Mouse (Mus musculus) kidney, adult 9 months (tissue): ENCODE measurements around the gene Mrpl30.

Experiments used
- DNase-seq: peaks from one replicate; pipeline ENCODE4 v3.0.0; 2022

Mrpl30 gene

DNA sequence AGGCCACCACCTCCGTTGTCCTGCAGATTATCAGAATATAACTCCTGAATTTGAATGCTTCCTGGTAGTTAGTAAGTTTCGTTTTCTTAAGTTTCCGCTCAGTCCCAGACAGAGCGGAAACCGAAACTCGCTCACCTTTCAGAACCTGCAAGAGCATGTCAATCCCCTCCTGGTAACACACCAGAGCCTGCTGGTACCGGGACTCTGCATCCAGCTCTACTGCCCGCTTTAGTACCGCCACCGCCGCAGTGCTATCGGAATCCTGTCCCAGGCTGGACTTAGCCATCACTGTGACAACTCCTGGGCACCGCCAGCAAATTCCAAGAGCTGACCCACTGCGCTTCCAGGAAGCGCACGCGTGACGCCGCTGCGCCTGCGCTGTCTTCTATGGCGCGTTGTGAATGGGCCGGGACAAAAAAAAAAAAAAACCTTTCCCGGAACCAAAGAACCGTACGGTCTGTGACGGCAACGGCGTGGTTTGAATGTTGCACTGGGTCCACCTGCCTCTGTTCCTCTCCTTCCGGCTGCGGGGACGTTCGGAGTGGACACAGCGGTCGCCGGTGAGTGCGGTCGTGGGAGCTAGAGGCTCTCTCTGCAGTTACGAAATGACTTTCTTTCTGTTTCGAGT, at the start of gene Mrpl30, which contains the start of gene Mitd1:
TSS of gene Mrpl30 (plus strand) at position 453 of the 628 bp plus-strand sequence.
TSS of gene Mitd1 (minus strand) at position 387 of the 628 bp plus-strand sequence.
- DNase-seq: peak; percentile 93

DNA sequence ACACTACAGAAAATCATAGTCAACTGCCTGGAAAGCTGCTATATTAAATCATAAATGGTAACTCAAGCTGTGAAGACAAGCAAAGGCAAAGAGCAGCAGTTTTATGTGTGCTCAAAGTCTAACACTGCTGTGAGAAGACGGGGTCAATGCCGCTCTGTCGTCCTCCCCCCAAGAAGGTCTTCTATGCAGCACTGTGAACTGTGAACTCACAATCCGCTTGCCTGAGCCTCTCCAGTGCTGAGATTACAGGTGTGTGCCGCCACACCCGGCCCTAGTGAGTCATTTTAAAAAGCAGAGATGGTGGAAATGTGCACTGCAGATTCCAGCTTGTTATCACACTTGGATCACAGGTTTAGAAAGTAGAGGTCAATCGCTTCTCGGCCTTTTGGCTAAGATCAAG, 43.4 kb upstream of the Mrpl30 start:
- peak; percentile 24 for DNase-seq

DNA sequence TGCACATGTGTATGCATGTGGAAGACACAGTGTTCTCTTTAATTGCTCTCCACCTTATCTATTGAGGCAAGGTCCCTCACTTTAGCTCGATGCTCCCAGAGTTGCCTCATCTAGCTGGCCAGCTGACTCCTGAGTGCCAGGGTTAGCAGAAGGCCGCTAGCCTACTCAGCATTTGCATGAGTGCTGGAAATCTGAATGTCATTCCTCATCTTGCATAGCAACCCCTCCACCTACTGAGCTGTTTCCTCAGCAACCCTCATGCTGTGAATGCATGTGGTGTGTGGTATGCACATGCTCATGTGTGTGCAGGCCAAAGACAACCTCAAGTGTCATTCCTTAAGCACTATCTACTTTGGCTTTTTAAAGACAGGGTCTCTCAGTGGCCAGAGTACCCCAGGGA, 39.6 kb upstream of the Mrpl30 start:
- no peak for DNase-seq

DNA sequence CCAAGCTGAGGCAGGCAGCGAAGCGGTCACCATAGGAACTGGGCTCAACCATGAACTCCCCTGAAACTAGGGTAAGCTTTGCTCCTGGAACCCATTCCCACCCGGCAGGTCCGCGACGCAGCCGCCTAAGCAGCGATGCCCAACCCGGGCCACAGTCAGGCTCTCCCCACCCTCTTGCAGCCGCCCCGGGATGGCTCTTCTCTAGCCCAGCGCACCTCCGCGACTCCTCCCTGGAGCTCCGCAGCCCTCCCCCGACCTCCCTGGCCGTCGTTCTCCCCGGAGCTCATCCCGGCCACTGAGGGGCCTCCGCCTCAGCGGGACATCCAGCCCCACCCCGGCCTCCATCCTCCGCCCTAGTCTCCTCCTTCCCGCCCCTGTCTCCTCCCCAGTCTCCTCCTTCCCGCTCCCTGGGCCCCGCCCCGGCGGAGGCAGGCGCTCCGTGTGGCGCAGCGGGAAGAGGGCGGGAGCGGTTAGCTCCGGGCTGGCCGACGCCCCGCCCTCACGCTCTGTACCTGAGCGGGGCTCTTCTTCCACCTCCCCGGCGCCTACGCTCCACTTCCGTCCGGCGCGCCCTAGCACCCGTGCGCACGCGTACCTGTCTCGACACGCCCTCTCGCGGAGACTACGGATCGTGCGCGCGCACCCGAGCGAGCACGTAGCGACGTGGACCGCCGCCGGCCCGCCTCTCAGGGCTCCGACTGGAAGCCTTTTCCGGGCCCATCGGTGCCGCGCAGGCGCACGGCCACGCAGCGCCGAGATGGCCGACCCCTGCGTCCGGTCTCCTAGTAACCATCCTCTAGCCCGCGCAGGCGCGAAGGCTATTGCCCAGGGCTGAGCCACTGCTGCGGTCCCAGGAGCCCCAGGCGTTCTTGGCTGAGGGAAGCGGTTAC, 25.5 kb upstream of the Mrpl30 start:
- DNase-seq: peak; percentile 100

DNA sequence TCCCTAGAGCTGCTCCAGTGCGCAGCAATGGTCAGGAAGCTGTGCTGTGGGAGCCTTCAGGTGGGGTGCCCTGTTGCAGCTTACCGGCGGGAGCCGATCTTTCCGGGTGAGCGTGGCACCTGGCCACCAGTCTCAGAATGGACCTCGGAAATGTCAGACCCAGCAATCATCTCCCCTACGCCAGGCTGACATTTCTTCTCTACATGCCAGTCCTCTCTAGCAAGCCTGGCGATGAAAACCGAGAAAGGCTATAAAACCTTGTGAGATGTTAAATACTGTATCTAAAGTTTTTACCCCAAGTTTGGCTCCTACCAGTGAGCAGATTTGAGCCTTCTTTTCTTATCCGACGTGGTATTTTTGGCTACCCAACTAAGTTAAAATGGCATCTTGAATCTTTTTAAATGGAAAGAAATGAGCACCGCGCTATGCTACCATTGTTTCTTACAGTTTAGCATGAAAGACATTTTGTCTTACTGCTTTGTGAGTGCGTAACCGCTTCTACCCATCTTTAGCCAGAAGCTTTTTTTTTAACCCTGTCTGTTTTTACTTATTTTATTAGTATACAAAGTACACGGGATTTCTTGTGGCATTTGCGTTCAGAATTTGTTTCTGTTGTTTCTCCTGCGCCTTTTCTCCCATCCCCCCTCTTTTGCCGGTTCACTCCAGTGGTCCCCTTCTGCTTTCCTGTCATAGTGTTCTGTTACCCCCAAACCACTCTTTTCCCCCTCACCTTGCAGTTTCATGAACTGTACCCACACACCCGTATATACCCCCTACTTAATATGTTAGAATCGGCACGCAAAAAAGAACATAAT, 24.7 kb upstream of the Mrpl30 start:
- no peak for DNase-seq

DNA sequence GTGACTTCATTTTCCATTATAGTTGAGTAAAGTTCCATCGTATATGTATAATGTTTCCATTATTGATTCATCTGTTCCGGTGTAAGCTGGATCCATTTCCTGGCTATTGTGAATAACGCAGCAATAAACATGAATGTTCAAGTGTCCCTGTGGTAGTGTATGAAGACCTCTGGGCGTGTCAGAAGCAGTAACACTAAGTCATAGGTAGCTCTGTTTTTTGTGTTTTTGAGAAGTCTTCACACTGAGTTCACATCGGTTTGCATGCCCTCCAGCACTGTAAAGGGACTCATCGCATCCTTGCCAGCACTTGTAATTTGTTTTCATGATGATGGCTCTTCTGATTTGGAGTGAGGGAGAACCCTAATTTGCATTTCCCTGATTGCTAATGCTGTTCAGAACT, 24.0 kb upstream of the Mrpl30 start, which contains the start of gene Tsga10:
TSS of gene Tsga10 (minus strand) at position 144 of the 400 bp plus-strand sequence.
- no peak for DNase-seq

DNA sequence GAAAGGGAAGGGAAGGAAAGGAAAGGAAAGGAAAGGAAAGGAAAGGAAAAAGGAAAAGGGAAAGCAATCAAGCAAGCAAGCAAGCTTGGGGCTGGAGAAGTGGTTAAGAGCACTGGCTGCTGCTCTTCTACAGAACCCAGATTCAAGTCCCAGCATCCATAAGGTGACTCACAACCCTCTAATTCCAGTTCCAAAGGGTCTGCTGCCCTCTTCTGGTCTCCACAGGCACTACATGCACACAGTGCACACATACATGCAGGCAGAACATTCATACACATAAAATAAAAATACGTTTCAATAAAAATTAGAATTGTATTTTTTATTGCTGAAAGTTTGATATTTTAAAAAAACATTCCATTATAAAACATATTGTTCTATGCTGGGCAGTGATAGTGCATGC, 23.2 kb upstream of the Mrpl30 start:
- peak; percentile 70 for DNase-seq

DNA sequence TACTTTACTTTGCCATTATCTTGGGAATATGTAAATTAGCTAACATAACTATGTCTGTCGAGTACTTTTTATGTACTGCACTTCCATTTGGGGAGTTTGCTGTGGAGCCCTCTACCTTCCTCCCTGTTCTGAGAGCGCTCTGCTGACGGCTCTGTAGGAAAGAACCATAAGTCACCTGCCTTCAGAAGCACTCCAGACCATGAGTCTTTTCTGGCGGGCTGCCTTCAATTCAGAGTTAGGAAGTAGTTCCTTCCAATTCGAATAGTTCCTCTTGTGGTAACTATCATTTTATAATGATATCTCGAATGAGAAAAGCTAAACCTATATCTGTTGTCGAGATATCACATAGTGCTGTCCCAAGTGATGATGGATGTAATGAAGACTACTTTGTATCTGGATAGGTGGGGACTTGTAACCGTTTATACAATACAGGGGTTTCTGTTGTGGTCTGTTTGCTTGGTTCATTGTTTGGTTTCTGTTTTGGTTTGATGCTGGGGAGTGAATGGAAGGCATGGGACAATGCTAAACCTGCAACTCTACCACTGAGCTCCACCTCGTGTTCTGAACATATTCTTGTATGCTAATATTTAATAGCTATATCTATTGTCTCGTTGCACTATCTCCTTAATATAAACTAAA, 22.5 kb upstream of the Mrpl30 start:
- no peak for DNase-seq

DNA sequence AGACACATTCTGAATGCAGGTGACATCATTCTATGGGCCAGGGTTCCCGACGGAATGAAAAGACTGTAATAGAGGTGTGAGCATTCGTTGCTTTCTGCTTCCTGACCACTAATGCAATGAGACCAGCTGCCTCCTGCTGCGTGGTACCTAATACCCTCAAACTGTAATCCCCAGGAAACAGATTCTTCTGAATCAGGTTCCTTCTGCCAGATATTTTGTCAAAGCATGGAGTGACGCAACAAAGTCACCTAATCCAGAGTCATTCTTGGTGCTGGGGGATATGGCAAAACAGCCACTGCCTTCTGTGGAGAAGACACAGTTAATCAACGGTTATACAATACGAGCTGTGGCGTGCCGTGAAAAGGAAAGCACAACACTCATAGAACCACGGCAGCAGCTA, 21.6 kb upstream of the Mrpl30 start:
- no peak for DNase-seq

DNA sequence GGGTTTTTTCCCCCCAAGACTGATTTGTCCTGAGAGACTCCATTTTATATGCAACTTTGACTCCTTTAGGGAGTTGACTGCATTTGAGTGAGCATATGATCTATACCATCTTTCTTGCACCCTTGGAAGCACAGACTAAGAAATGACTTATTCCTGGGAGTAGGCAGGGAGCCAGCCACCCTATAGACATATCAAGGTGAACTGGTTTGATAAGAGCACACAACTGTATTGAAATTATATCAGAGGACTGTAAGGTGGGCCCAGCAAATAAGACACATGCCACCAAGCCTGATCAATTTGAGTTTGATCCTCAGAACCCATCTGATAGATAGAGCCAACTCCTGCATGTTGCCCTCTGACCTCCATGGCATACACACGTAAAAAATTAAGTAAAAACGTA, 20.9 kb upstream of the Mrpl30 start:
- no peak for DNase-seq

DNA sequence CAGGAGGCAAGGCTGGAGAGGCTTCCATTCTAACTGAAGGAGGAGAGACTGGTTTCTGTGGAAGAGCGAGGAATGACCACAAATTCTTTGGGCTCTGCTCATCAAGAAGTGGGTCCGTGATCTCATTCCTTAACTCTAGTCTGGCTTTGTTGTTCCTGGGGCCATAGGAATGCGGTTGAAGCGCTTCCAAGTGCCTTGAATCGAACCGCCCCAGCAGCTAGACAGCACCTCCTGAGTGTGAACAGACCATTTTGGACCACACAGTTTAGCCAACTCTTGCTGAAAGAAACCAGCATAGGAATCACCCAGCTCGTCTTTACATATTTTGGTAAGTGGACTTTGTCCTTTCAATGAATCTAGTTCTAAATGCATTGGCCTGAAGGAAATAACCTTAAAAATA, 18.6 kb upstream of the Mrpl30 start, which contains the start of gene Lipt1:
TSS of gene Lipt1 (plus strand) at position 35 of the 400 bp plus-strand sequence.
- no peak for DNase-seq

DNA sequence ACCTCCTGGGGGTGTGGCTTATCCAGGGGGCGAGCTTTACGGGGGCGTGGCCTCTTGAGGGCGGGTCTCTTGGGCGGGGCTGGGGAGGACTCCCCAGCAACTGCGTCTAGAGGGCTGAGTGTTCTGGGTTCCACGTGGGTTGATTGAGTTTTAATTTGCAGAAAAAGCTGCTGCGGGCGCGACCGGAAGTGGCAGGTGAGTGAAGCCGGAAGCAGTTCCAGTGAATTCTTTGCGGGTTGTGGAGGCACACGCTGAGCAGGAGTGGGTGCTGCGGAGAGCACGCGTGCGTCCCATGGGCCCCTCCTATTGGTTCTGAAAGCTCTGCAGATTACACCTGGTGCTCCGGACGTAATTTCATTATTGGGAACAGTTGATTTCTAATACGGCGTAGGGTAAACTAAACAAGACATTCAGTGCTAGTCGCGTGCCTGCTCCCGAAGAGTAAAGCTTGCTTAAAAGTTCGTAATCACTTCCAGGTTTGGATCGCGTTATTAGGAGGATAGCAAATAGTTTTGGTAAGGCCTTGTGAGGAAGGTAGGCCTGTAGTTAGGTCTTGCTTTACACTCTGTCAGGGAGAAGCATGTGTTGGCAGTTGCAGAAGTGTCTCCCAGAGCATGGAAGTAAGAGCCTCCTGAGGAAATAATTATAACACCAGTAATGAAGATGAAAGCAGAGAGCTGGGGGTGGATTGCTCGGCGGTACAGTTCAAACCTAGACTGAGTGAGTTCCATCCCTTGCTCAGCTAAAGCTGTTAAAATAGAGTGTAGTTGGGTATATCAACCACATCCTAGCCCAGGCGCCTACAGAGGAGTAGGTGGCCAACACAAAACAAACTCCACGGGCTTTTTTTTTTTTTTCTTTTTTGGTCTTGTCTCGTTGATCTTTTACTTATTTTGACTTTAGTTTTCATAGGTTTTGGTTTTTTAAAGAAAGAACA, 17.9 kb upstream of the Mrpl30 start:
- DNase-seq: peak; percentile 91

DNA sequence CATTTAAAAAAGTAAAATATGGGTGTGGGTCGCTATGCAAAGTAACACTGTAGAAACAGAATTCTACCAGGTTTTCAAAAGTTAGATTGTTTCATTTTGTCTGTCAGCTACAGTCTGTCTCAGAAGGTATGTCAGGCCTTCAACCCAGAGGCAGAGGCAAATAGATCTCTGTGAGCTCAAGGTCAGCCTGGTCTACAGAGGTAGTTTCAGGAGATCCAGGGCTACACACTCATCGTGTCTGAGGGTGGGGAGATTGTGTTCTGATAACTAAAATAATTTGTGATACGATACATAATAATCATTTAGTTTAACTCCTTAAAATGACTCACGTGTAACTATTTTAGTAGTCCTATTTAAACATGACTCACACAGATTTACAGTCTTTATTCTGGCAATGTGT, 17.1 kb upstream of the Mrpl30 start:
- no peak for DNase-seq

DNA sequence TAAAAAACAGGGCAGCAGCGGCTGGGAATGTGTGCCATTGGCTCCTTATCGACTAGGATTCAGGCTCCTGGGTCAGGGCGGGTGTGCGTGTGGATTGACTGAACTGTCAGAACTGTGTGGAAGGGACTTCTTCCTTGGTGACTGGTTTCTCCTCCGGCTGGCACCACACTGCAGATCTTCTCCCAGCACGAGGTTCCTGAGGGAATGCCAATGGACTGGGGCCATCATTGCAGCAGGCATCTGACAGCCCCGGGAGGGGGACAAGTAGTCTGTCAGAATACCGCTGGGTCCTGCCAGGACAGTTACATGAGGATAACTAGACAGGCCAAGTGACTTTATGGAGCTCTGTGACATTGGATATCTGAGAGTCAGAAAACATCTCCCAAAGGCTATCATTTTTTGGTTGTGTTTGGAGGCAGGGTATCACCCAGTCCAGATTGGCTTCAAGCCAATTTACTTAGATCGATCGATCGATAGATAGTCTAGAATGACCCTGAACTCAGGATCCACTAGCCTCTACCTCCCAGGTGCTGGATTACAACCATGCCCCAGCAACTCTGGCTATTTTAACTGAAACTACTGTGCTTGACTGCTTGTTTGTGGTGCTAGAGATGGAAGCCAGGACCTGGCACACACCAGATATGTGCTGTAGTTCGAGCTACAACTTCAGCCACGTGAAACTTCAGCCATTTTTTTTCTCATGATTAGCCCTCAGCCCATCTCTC, 12.4 kb upstream of the Mrpl30 start:
- DNase-seq: no peak

DNA sequence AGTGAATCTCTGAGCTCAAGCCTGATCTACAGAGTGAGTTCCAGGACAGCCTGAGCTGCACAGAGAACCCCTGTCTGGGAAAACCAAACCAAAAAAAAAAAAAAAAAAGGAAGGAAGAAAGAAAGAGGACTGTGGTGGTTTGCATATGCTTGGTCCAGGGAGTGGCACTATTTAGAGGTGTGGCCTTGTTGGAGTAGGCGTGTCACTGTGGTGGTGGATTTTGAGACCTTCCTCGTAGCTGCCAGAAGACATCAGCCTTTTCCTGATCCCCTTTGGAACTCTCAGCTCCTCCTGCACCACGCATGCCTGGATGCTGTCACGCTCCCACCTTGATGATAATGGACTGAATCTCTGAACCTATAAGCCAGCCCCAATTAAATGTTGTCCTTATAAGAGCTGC, 6.9 kb upstream of the Mrpl30 start:
- DNase-seq: no peak

DNA sequence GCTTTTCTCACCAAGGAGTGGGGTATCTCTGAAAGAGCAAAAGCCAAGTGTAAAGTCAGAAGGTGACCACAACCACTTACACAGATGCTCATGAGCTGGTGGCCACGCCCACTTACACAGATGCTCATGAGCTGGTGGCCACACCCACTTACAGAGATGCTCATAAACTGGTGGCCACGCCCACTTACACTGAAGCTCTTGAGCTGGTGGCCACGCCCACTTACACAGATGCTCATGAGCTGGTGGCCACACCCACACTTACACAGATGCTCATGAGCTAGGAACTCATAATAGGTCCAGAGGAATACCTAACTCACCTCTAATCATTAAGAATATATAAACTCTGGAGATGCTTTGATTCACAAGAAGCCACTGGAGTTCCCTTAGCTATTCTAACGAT, 5.8 kb upstream of the Mrpl30 start:
- DNase-seq: no peak

DNA sequence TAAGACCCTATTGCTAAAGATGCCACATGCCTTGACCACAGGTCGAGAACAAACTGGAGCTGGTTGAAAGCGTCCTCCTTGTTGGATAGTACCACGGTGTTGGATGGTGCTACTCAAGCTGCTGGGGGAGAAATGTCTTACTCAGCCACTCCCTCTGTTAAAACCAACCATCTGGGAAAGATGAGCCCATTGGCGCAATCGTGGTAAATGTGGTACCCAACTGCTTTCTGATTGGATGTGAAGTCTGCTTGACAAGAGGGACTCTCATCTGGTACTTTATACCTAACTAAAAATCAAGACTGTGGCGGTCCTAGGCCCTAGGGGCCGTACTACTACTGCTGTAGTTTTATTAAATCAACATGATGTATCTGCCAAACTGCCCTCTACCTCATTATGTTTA, 1.1 kb upstream of the Mrpl30 start:
- no peak for DNase-seq

DNA sequence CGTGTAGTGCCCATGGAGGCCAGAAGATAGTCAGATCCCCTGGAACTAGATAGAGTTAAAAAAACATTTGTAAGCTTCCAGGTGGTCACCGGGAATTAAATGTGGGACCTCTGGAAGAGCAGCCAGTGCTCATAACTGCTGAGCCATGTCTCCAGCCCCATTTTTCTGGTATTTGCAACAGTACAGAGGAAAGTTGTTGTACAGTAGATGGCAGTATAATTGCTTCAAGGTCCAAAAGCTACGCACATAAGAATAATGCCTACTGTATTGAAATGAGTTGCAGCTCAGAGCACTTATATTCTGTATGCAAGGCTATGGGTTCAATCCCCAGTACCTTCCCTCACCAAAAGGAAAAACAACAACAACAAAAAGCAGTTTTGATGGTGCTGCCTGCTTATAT, 1.1 kb downstream of the Mrpl30 start:
- peak; percentile 36 for DNase-seq

DNA sequence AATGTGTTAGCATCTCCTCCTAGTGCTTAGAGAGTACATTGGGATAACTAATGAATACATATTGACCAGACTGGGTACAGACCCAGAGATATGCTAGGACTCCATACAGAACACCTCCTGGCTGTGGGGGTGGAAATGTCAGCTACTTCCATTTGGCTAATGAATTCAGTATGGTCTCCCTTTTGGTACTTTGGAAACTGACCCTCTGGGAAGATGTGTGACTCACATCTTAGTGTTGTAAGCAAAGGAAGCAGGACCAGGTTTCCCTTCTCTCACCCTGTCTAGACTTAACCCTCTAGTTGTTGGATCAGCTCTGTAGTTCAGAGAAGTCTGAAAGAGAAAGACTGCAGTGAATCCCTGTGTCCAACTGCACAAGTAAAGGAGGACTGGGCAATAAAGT, 4.3 kb downstream of the Mrpl30 start:
- no peak for DNase-seq

DNA sequence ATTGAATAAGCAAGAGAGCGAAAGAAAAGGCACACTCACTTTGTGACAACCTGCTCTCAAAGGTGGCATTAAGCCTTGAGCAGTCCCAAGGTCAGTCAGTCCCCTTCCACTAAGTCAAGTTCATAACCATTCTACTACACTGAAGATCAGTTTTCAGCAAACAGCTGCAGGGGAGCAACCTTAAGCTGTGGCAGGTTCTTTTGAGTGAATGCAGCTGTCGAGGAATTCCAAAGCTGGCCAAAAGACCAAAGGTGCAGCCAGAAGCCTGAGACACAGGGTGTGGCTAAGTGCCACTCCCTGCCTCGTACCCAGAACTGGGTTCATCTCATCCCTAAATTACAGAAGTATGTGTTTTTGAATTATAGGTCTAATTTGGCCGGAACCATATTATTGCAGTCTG, 9.5 kb downstream of the Mrpl30 start:
- no peak for DNase-seq

DNA sequence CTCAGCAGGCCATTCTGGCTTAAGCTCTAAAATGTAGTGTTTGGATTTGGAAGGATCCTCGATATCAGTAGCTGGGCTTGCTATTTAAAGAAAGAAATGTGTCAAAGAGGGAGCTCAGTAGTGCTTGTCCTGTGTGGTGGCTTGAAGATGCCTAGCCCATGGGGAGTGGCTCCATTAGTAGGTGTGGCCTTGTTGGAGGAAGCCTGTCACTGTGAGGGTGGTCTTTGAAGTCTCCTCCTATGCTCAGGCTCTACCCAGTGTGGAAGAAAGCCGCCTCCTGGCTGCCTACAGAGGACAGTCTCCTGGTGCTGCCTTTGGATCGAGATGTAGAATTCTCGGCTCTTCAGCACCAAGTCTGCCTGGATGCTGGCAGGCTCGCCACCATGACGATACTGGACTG, 10.0 kb downstream of the Mrpl30 start:
- DNase-seq: no peak
